Mouse (Mus musculus) B cell, adult 2 months (primary cell): ENCODE results near the gene Itpk1.

Source experiments
- DNase-seq, 2 experiments: peaks; one replicate each; pipeline ENCODE4 v3.0.0; 2022

The Itpk1 gene

DNA sequence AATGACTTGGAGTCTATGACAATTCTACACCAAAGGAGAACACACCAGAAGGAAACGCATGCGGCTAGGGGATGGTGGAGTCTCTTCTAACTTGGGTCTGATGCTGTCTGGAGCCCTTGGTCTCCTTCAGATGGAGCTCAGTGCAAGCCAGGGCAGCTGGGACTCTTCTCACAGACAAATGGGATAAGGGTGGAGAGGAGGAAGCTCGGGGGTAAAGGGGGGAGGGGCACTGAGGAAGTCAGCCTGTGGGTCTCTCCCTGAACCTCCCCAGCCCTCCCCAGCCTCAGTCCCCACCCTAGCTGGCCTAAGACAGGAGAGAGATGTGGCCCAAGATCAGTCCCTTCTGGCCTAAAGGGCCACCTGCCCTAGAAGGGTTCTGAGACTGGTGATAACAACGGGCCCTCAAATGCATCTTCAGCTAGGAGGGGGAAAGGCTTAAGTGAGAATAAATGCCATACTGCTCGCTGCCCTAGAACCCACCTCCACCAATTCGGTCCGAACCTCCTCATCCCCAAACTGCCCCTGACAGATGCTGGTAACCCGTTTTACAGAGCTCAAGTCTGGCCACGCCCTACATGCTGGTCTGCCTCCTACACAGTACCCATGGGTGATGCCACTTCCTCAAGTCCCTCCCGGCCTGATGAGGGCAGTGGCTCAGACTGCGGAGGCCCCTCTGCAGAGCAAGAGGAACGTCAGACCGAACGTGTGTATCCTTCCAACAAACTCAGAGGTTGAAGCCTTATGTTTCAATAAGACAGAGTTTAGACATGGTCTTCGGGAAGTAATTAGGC is 14.8 kb downstream of the Itpk1 start:
- DNase-seq = peak; percentile 65 to 66

DNA sequence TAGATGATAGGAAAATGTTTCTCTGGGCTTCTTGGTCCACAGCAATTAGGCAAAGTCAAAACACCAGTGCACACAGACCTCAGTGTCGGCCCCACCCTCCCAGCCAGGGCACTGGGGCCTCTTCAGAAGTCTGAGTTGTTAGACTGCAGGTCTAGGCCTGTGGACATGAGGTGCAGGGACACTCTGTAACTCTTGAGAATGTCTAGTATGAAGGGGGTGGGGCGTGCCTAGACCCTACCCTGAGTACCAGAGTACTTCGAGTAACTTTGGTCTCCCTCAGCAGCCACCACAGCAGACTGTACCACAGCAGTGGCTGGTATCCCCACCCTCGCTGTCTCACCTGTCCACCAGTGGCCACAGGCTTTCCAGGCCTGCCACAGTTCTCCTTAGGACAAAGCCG is 18.4 kb downstream of the Itpk1 start:
- no peak for DNase-seq

DNA sequence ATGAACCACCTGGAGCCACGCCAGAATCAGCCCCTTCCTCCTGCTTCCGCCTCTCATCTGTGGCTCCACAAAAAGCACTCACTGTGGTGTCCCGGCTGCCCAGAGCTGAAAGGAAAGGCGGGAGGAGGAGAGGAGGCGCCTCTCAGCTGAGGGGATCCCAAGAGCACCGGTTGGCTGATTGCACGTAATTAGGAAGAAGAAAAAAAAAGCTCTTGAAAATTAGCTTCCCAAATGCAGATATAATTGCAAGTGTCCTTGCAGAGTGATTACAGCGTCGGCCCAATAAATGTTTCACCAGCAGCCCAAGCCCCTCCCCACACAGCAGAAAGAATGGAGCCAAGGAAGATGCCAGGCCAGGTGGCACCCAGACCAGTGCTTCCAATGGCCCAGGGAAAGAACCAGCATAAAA is 19.2 kb downstream of the Itpk1 start:
- DNase-seq = no peak

DNA sequence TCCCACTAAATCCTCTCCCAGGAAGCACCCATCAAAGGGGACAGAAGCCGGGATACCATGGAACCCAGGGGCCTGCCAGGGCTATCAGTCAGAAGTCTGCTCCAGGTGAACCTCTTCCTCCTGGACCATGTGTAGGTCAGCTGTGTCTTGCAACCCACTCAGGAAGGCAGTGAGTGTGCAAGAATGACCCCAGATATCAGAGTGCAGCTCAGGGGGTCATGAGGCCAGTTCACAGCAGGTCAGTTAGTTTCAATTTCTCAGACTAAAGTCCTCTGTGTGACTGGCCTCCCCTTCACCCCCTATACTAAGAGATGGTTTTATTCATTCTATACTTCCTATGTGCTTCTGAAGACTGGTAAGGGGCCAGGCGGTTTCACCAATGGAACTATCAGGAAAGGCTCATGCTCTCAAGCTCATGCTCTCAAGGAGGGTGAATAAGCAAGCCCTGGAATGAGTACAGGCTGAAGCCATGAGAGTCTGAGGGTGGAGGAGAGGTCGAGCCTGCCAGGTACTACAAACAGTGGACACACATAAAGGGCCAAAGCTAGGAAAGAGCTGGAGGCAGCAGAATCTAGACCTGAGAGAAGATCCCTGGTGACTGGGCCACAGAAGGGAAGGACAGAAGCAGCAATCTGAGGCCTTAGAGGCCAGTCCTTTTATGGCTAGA is 19.9 kb downstream of the Itpk1 start:
- no peak for DNase-seq

DNA sequence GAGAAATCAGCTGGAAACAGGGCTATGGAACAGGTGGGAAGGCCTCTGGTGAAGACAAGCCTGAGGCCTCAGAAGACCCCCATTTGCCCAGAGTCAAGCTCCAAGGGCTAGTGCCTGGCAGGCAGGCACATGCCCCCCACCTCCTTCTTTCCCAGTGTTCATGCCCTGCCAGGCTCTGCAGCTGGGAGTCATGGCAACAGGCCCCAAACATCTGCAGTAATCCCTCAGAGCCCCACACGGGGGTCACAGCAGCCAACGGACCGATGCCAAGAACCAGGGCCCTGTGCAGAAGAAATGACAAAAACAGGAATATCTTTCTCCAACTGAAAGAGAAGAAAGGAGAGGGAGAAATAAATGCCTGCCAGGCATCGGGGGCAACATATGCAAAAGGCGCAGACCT is 20.8 kb downstream of the Itpk1 start:
- DNase-seq = no peak

DNA sequence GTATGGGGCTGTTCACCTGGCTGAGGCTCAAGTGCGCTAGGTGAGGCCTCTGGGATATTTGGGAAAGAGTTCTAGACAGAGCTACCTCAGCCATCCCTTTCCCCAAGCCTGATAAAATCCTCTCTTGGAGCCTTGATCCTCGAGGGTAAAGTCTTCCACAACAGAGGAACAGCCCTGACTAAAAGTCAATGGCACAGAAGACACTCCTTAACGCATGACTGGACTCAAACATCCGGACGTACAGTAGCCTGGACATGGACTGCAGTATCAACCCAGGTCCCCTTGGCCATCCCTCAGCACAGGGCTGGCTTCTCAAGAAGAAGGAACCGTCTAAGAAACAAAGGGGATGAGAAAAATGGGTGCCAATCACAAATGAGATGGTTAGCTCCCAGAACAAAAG is 21.3 kb downstream of the Itpk1 start:
- DNase-seq = no peak

DNA sequence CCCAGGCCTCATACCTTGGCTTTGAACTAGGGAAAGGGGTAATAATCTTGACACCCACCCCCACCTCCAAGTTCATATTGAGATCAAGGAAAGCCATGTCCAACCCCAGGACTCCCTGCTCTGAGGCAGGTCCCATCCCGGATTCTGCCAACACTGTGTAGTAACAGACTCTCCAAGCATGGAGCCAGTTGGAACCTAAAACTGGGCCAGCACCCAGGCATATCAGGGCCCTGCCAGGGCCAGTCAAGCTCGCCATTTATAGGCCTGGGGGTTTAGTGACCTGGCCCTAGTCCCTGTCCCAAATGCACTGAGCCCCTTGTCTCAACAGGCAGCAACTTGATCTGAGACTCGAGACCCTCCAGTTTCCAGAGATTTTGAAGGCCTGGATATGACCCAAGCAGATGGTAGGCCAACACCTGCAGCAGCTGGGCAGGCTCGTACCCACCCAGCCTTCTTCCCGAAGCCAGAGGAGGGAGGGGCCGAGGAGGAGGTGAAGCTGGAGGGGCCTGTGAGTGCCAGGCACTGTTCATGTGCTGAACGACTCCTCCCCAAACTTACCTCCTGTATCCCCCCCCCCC is 21.9 kb downstream of the Itpk1 start:
- DNase-seq = no peak

DNA sequence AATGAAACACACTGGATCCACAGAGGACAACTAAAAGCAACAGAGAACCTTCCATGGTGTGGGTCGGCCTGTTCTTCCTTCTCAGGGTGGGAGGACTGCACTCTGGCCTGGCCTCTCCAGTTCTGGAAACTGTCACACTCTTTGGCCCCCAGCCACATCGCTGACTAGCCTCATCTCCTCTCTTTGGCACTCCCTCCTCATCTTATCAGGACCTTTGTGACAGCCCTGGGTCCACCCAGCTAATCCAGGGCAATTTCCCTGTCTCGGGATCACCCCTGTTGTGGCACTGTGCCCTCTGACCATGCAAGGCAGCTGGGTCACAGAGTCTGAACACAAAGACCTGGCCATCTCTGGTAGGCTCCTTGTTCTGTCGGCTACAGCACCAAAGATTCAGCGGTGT is 22.6 kb downstream of the Itpk1 start:
- no peak for DNase-seq

DNA sequence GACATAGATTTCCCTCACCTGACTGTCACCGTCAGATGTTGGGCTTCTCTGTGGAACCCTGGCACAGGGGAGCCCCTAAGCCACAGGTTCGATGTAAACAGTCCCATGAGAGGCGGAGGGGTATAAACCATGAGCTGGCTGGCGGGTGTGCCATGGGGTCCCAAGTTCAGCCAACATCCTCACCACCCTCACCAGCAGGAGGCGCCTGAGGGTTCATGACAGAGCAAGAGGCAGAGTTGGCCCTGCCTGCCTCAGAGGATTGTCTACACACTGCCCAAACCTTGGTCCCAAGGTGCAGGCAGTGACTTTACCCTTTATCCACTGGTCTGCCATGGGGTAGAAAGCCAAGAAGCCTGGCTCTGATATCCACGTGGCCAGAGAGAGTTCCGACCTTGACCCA is 23.1 kb downstream of the Itpk1 start:
- peak; percentile 54 to 60 for DNase-seq

DNA sequence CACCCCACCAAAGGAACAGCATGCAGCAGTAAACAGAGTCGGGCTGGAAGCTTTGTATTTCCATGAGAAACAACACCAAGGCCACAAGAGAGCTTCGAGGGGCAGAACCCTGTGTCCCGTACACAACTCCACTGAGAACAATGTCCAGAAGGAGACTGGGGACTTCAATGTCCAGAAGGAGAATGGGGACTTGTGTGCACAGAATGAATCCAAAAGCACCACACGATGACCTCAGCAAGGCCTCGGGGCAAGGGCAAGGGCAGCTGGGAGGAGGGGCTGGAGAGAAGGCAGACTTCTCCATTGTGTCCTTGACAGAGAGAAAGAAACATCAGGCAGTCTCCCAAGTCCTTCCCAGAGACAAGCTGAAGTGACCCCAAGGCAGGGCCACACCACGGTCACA is 25.9 kb downstream of the Itpk1 start:
- DNase-seq = no peak

DNA sequence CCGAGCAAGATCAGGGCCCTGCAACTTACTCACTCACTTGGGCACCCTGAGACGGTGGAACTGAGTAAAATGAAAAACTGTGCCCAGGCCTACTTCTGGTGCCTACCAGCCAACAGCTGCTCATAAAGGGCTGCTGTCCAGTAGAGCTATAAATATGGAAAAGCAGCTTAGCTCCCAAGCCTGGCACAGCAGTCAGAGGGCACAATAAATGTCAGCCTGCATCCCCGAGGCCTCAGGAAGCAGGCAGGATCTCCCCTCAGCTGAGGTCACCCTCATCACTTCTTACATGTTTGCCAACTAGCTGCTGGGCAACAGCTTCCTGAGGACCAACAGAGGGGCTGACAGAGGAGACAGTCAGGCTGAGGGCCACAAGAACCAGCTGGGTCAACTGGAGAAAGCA is 27.6 kb downstream of the Itpk1 start:
- DNase-seq = no peak

DNA sequence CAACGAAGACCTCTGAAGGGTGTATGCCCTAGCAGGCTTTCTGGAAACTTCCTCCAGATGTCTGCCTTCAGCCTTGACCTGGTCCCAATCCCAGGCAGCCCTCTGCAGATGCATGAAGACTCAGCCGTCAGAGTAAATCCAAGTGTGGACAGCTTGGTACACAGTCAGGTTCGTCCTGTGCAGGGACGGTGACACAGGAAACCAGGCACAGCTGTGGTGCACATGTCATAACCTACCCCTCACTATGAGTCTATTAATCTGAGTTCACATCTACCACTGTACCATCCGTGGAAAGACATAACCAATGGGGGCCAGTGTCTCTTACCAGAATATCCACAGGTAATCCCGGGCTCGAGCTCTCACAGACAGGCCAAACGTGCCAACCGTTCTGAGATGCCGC is 30.2 kb downstream of the Itpk1 start:
- DNase-seq = no peak

DNA sequence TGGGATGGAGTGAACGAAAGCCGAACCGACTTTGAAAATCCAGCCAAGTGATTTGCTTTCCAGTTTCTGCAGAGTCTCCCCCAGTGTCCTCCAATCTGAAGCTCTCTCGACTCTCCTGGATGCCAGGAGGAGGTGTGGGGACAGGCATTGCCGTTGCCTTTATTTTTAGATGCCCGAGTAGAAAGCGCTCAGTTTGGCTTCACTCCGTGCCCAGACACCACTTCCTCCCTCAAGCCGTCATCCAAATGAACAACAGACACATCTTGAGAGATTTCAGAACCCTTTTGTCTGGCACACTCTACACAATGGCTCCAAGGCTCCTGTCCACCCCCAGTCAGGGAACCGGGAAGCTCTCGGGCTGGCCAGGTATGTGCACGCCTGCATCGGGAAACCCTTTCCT is 30.6 kb downstream of the Itpk1 start:
- DNase-seq = no peak

DNA sequence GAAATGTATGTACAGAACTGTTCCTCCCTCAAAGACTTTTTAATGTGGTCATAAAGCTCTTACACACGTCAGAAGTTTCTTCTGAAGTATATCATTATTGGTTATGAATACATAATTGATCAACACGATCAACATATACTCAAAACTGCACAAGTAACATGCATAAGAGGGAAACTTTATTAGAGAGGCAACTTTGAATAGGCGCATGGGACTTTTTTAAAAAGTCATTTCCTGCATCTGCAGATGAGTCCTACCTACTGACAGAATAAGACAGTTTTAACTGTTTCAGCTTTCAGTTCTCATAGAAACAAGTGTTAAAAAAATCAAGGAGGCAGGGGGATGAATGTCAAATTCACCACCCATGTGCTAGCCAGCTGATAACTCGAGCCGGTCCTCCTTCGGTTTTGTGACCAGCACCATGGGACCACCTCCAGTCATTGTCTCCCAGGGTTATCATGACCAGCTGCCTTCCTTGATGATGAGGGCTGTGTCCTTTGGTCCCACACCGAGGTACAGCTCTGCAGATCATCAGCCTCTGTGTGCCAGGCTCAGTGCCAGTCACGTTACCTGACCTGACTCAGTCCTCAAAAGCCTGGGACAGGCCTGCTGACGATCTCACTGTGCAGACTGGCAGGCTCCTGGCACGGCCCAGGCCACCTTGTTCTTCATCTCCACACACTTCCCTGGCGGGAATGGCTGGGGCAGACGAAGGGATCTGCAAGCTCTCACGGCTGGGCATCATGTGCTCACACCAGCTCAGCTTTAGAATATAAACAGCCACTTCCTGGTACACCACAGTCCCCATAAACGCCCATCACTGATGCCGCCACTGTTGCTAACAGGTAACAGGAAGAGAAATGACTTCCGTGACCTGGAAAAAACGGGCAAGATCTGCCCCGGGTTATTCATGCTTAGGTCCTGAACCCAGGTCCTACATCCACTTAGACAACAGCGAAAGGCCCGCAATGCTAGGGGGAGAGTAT is 31.6 kb downstream of the Itpk1 start:
- DNase-seq = no peak

DNA sequence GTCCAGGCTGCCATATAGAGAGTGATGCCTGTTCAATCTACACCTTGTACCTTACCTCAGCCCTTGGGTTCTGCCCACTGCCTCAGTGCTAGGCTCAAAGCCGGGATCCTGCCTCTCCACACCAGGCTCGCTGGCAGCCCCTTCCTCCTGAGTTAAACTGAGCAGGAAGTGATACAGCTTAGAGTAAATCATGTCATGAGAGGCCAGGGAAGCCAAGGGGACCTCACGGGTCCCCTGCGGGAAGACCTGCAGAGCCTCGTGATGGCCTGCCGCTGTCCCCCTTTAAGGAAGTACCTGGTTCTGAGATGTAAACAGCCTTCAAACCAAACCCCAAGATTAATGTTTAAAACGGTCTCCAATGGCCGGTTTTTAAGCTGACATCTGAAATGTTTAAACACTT is 32.6 kb downstream of the Itpk1 start:
- peak in 1 of 2 experiments; percentile 26 for DNase-seq

DNA sequence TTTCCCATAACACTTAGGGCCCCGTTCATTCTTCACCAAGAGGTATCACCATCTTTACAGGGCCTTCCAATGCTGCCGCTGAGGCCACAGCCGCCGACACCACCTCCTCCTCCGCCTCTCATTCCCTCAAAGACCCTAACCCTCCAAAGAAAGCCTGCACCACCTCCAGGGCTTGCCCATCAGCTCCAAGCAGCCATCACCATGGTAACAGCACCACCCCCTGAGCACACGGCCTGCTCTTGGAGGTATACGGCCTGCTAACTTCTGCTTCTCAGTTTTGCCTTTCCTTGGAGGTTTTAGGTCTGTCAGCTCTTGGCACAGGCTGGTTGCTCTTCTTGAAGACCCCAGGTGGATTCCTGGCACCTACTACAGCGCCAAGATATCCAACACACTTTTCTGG is 33.9 kb downstream of the Itpk1 start:
- peak in 1 of 2 experiments; percentile 21 for DNase-seq

DNA sequence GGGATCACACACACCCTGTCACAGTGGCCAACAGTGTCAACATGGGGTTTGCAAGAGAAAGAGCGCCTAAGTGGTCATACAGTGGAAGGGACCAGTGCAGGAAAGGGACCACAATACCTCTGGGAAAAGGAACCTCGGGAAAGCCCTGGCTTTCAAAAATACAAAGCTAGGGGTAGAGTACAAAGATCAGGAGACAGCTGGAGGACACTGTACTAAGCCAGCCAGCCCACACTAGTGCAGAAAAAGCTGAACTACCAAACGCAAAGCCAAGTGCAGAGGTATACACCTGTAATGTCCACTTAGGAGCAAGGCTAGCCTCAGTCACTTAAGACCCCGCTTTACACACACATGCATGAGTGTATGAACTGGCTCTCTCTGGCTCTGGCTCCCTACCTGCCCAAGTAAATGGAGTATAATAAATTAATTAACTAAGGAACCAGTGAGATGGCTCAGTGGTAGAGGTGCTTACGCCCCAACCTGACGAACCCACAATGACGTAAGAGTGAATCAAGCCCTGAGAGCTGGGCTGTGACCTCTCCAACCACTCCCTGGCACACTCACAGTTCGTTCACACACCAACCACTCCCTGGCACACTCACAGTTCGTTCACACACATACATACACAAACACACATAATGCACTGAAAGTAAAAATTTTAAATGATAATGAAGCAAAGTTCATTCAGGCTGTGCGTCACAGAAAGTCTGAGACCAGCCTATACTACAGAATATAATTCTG is 39.1 kb downstream of the Itpk1 start:
- DNase-seq = no peak

DNA sequence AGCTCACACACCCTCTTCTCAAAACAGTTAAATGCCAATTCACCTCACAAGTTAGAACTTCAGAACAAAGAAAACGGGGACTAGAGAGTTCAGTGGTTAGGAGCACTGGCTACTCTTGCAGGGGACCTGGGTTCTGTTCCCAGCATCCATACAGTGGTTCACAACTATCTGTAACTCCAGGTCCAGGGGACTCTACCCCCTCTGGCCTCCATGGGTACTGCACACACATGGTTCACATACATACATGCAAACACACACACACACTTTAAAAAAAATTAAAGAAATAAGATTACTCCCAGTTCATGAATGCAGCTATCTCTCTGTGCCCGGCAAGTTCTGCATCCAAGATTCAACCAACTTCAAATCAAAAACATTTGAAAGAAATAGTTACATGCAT is 40.7 kb downstream of the Itpk1 start:
- DNase-seq = no peak

DNA sequence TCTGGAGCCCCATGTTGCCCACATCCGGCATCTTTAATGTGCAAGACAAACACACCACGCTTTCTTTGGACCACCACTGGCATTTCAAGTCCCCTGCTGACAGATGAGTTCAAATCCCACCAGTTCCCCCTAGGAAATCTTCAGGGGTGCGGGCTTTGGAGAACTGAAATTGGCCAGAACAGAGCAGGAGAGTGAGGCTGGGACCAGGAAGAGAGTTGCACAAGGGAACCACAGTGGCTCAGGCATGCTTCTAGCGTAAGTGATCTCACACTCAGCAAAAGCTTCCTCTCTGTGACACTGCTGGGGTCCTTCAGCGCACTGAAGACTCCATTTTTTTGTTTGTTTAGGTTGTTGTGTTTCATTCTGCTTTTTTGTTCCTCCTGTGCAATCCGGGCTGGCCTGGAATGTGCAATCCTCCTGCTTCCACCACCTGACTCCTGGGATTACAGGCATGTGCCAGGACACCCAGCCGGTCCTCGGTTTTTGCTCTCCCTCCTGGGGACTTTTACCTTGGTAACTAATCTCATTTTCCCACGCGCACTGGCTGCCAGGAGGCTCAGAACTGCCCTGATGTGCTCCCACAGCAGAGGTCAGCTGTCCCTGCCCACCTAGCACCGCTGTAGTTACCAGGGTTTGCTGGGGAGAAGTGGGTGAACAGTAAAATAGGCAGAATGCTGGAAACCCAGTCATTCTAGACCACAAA is 41.2 kb downstream of the Itpk1 start:
- DNase-seq = no peak

DNA sequence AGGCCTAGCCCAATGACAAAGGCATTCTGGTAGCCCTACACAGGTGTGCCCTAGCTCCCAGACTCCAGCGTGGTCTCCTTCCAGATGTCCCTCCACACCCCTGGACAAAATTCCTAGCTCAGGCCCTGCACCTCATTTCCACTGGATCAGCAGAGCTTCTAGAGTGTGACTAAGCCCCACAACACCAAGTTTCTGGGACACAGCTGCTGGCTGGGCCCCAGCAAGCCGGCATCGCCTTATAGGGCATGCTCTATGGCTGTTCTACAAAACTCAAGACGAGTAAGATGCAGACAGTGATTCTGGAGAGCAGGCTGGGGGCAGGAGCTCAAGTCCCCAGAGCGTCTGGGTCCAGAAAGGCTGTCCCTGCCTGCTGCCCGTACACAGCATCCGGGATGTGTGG is 43.0 kb downstream of the Itpk1 start:
- DNase-seq = no peak

DNA sequence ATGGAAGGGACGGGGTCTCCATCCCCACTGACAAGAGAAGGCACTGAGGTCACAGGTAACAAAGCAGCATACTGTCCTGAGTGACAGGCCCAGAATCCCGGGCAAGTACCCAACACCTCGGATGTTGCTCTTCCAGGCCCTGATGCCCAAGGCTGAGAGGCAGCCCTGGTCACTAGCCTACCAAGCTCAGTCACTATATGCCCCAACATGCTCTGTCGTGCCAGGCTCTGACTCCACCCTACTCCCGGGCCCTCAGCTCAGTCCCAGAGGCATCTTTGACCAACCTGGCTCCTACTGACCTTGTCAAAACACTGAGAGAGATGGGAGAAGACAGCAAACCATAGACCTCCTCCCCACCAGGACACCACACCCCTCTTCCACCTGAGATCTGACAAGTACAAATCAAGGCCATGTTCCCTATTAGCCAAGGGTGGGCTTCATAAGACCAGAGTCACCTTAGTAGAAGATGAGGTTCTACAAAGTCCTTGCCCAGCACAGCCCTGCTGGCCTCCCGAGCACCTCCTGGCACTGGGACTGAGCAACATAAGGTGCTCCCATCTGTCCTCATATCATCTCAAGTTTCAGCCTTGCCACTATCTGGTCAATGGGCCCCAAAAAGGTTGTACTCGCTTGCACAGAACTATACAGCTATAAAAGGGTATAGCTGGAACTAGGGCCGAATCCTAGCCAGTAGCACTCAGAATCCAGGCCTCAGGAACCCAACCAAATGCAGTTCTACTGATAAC is 43.7 kb downstream of the Itpk1 start:
- DNase-seq = no peak
